ENCODE assay signal across 8 mouse cellular contexts in genomic region chr11:40599956-40600772, GRCm38 (mm10).
DNase-seq lines count a peak whose midpoint lies in the region; ATAC-seq and TF ChIP-seq lines count a peak whose summit lies in the region.

No protein-coding gene starts in this region.

- 11% methylated on average over 15 of the region's 15 CpGs for whole genome bisulfite sequencing in kidney, adult 2 months
- 5% methylated on average over 15 of the region's 15 CpGs for WGBS in hindbrain, embryonic 11.5 days

- peak; percentile 29 for ATAC-seq in hindbrain, embryonic 11.5 days (ENCODE audit: low FRiP score)
- no peak for ATAC-seq in CD4-positive, CD25-positive, alpha-beta regulatory T cell, adult 4 months

- TF ChIP-seq POLR2A in kidney, adult 2 months (IDR thresholded peaks at IDR 0.05; ENCODE audit: low read depth, low read length), result no peak

- no peak overlapping the region for H3K4me3 ChIP-seq in kidney, adult 2 months (ENCODE audit: insufficient read depth, low read depth, low read length)
- H3K4me3 ChIP-seq in hindbrain, embryonic 11.5 days (ENCODE audit: low read depth, low read length), result no peak overlapping the region

- no peaks in the 10 kb centered on the region for H3K36me3 ChIP-seq in kidney, adult 2 months (ENCODE audit: control insufficient read depth, insufficient read depth, low read length)
- H3K36me3 ChIP-seq in hindbrain, embryonic 11.5 days (ENCODE audit: control insufficient read depth, insufficient read depth, low read length), result no peaks in the 10 kb centered on the region

- no peaks in the 10 kb centered on the region for H3K27me3 ChIP-seq in kidney, adult 2 months (replicated peaks; ENCODE audit: control insufficient read depth, insufficient read depth, low read length)
- H3K27me3 ChIP-seq in hindbrain, embryonic 11.5 days (ENCODE audit: control insufficient read depth, insufficient read depth, low read length), result no peaks in the 10 kb centered on the region

- H3K4me1 ChIP-seq in kidney, adult 2 months (ENCODE audit: control insufficient read depth, insufficient read depth, low read length), result no peaks in the 10 kb centered on the region
- H3K4me1 ChIP-seq in hindbrain, embryonic 11.5 days (replicated peaks; ENCODE audit: control insufficient read depth, insufficient read depth, low read length), result no peaks in the 10 kb centered on the region

- H3K9me3 ChIP-seq in hindbrain, embryonic 11.5 days (ENCODE audit: control insufficient read depth, low read length), result no peaks in the 10 kb centered on the region

- no peak overlapping the region for H3K9ac ChIP-seq in hindbrain, embryonic 11.5 days (ENCODE audit: low read depth, low read length)

- no peak overlapping the region for H3K27ac ChIP-seq in kidney, adult 2 months (ENCODE audit: insufficient read depth, low read depth, low read length)
- peak overlapping the region; percentile 4; the same call in 1 of the 2 replicates for H3K27ac ChIP-seq in hindbrain, embryonic 11.5 days (ENCODE audit: low read depth, low read length)

- no peak for TF ChIP-seq CTCF in kidney, adult 2 months (conservative IDR thresholded peaks at IDR 0.05; ENCODE audit: insufficient read depth, insufficient read length, low read depth, low read length)

- H3K4me2 ChIP-seq in hindbrain, embryonic 11.5 days (replicated peaks; ENCODE audit: low read depth, low read length), result no peak overlapping the region

- DNase-seq in kidney, adult 9 months, result peak; percentile 5
- DNase-seq in kidney, adult 2 months, result no peak
- peak; percentile 73 for DNase-seq in Muller cell, postnatal 12 days (ENCODE audit: inconsistent ontology term)
- peak; percentile 49 to 53 for DNase-seq in cerebellum, postnatal 25 days
- peak; percentile 72 for DNase-seq in hindbrain, embryonic 11.5 days (ENCODE audit: low spot score)
- peak; percentile 1 for DNase-seq in lung, postnatal 36 days
- peak; percentile 24 for DNase-seq in yolk sac, embryonic 10.5 days (ENCODE audit: low spot score)
